Mouse (Mus musculus) forebrain, embryonic 15.5 days (tissue): Measurements from ENCODE around the gene Cfap43. TPM values are rescaled to one million over a fixed set of nuclear protein-coding genes. Genes with fewer than 3 reads are reported as not detected.

Experiments used
- ATAC-seq: fragments of 200-750 bp; cut with Nextera tagmentation; replicated peaks from 2 replicates; pipeline ENCODE4 v1.8.0; 2017; ENCODE audit warnings: mild to moderate bottlenecking, moderate TSS enrichment, moderate library complexity
- H3K27ac ChIP-seq: fragments of 300-500 bp; sonication (generic); replicated peaks from 2 replicates; pipeline ENCODE4 v1.5.1; 2015; ENCODE audit warnings: mild to moderate bottlenecking, inconsistent platforms
- H3K27me3 ChIP-seq: fragments of 300-500 bp; sonication (generic); 2 replicates; pipeline ENCODE4 v1.6.1; 2015; ENCODE audit warnings: inconsistent platforms
- H3K36me3 ChIP-seq: fragments of 300-500 bp; sonication (generic); 2 replicates; pipeline ENCODE4 v1.6.1; 2015; ENCODE audit warnings: mild to moderate bottlenecking, inconsistent platforms
- H3K4me1 ChIP-seq: fragments of 300-500 bp; sonication (generic); 2 replicates; pipeline ENCODE4 v1.6.1; 2015; ENCODE audit warnings: inconsistent platforms
- H3K4me2 ChIP-seq: fragments of 300-500 bp; sonication (generic); replicated peaks from 2 replicates; pipeline ENCODE4 v1.6.1; 2015; ENCODE audit warnings: mild to moderate bottlenecking, inconsistent platforms
- H3K4me3 ChIP-seq: fragments of 300-500 bp; sonication (generic); 2 replicates; pipeline ENCODE4 v1.5.1; 2015; ENCODE audit warnings: mild to moderate bottlenecking, inconsistent platforms
- H3K9ac ChIP-seq: fragments of 300-500 bp; sonication (generic); replicated peaks from 2 replicates; pipeline ENCODE4 v1.6.1; 2015; ENCODE audit warnings: mild to moderate bottlenecking, inconsistent platforms
- H3K9me3 ChIP-seq: fragments of 300-500 bp; sonication (generic); 2 replicates; pipeline ENCODE4 v1.6.1; 2016; ENCODE audit warnings: inconsistent platforms
- WGBS: fragments of 180-500 bp; shearing (Covaris S2); methylation state at CpG from one replicate; pipeline ENCODE4 v1.1.7; 2015; ENCODE audit warnings: mixed read lengths; 5-methylcytosine and 5-hydroxymethylcytosine counted together
- polyA plus RNA-seq: library from polyadenylated mRNA; unstranded; fragments of >200 nt; fragmentation: Nextera tagmentation; extraction: Ambion mirVana; gene quantifications from 2 replicates; pipeline ENCODE4 v1.2.1, GENCODE M21; 2015

Cfap43 gene
- polyA plus RNA-seq, 1 experiment from 2014 or later: 2.6 TPM

DNA sequence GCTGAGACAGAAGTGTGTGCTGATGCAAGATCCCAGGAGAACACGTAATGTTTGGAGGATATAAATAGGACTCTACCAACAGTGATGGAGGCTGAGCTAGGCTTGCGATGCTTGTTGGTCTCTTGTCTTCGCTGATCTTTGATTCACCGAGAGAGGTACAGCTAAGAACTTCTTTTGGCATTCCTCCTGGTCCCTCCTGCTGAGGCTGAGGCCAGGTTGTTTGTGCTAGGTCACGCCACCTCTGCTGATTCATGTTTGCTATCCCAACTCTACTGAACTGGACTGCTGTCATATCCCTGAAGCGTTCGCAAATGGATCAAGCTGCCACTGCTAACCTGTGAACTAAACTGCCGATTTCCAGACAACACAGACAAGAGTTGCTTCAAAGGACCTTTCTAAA is 15.1 kb upstream of the Cfap43 start:
- Histone ChIP-seq H3K27ac (no peak overlapping the region), H3K9ac (no peak overlapping the region), H3K27me3 (peaks cover 7% of the 10 kb centered on the region; the same call in 1 of the 2 replicates), H3K4me3 (no peak overlapping the region), H3K4me2 (no peak overlapping the region), H3K36me3 (no peaks in the 10 kb centered on the region), H3K9me3 (no peaks in the 10 kb centered on the region), H3K4me1 (peaks cover 16% of the 10 kb centered on the region)
- 92% methylated on average over 8 of the region's 8 CpGs for WGBS
- ATAC-seq: no peak

DNA sequence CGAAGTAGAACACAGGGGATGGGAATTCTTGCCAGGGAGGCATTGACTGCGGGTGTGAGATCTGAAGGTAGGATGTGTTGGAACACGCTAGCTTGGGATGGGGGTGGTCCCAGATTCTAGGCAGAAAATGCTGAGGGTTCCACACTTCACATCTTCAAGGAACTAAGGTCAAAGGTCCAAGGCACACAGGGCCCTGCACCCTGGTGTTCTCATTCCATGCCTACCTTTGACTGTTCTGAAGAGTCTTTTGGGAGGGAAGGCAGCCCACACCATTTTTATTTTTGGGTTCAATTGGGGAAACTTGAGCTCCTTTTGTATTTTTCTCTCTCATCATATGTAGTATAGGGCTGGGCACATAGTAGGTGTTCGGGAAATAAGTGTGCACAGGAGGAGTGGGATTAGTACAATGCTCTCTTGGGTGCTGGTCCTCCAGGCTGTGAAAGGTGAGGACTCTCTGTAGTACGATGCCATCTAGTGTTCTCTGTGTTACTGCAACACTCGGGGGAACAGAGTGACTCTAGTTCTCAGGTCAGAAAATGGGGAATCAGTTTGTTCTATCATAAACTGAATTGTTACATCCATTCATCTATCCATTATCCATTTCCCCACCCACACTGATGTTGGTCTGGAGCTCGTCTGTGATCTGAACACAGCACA is 13.0 kb upstream of the Cfap43 start:
- ATAC-seq: peak; percentile 82

DNA sequence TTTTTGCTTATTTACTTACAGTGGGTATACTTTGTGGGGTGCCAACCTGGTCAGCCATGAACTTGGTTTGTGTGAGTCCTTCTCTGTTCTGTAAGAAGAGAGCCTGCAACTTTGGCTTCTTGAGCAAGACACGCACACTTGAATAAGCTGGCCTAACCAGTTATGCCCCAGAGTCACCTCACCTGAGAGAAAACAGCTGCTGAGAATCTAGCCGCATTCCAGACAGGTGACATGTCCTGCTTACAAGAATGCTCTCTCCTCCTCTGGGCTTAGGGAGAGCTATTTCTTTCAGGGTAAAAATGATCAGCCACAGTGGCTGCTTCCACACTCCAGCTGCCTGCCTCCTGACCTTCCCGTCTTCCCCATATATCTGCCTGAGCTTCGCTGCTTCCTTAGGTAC is 10.0 kb upstream of the Cfap43 start:
- Histone ChIP-seq H3K27me3 (no peaks in the 10 kb centered on the region), H3K4me1 (no peaks in the 10 kb centered on the region), H3K9me3 (no peaks in the 10 kb centered on the region; the same call in 1 of the 2 replicates), H3K9ac (no peak overlapping the region), H3K36me3 (no peaks in the 10 kb centered on the region), H3K27ac (no peak overlapping the region), H3K4me2 (no peak overlapping the region), H3K4me3 (no peak overlapping the region)
- ATAC-seq: no peak
- WGBS: 95% methylated on average over 4 of the region's 4 CpGs

More for the DNA sequence above, 13.0 kb upstream of the Cfap43 start:
- Histone ChIP-seq H3K36me3 (no peaks in the 10 kb centered on the region), H3K4me3 (no peak overlapping the region), H3K9me3 (no peaks in the 10 kb centered on the region), H3K4me1 (peaks cover 4% of the 10 kb centered on the region), H3K4me2 (no peak overlapping the region), H3K27me3 (no peaks in the 10 kb centered on the region), H3K27ac (no peak overlapping the region), H3K9ac (no peak overlapping the region)
- 43% methylated on average over 7 of the region's 7 CpGs for WGBS

DNA sequence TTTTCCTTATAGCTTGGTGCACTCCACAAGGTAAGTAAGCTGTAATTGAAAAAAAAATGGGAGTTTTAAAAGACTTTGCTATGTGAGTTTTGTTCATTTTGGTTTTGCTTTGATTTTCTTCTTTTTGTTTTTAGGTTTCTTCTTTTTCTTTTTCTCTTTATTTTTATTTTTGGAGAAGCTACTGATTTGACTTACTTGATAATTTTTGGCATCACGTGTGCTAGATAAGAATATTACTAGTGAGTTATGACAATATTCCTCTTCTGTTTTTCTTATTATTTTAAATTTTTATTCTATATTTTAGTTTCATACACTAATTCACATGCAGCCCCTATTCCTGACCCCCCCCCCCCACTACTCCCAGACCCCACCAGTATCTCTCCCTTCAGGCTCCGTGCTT is 7.9 kb upstream of the Cfap43 start:
- no peak for ATAC-seq
- no peak overlapping the region for H3K4me3 ChIP-seq
- H3K27me3 ChIP-seq: no peaks in the 10 kb centered on the region
- no peaks in the 10 kb centered on the region for H3K36me3 ChIP-seq
- WGBS: 95% methylated on average over 2 of the region's 2 CpGs
- H3K4me2 ChIP-seq: no peak overlapping the region
- no peaks in the 10 kb centered on the region for H3K4me1 ChIP-seq
- H3K27ac ChIP-seq: no peak overlapping the region
- H3K9ac ChIP-seq: no peak overlapping the region
- H3K9me3 ChIP-seq: no peaks in the 10 kb centered on the region; the same call in 1 of the 2 replicates

DNA sequence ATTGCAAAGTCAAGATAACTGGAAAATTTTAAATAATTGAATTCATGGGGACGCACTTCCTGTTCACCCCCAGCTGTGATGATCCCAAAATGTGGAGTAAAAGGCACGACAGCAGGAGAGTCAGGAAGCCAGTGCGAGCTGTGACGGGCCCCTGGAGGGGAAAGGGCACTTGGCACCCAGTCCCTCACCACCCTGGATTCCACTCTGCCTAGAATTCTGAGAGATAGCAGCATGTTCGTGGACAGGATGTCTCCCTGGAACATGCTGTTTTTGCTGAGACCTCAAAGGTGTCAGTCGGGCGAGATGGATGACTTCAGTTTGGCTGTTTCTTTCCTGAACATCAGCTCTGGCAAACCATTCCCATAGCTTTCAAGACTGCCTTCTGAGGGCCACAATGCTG is 6.7 kb upstream of the Cfap43 start:
- Histone ChIP-seq H3K27me3 (no peaks in the 10 kb centered on the region), H3K9ac (no peak overlapping the region), H3K4me2 (no peak overlapping the region), H3K4me3 (no peak overlapping the region), H3K36me3 (no peaks in the 10 kb centered on the region), H3K27ac (no peak overlapping the region), H3K4me1 (no peaks in the 10 kb centered on the region), H3K9me3 (no peaks in the 10 kb centered on the region; the same call in 1 of the 2 replicates)
- WGBS: 81% methylated on average over 7 of the region's 7 CpGs
- no peak for ATAC-seq

DNA sequence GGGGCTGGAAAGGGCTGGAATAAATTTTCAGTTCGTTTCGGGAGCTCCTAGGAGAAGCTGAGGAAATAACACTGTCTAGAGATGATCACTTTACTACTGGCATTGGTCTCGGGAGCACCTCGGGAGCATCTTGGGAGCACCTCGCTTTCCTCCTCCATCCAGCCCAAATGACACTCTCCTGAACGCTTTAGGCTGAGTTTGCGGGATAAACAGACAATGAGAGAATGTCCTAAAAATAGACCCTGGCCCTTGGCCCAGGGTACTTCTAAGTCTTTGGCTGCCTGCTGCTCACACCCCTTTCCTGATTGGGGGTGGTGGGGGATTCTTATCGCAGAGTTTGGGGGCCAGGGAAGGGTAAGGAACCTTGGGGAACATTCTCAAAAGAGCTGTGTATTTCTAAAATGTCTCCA is 884 bp upstream of the Cfap43 start:
- Histone ChIP-seq H3K27ac (peak overlapping the region; percentile 82), H3K9me3 (no peaks in the 10 kb centered on the region), H3K4me1 (peaks cover 32% of the 10 kb centered on the region), H3K4me3 (peak overlapping the region; percentile 72), H3K9ac (peak overlapping the region; percentile 63; the same call in 1 of the 2 replicates), H3K4me2 (peak overlapping the region; percentile 73), H3K27me3 (no peaks in the 10 kb centered on the region), H3K36me3 (no peaks in the 10 kb centered on the region)
- ATAC-seq: peak; percentile 18
- 2% methylated on average over 8 of the region's 8 CpGs for WGBS

DNA sequence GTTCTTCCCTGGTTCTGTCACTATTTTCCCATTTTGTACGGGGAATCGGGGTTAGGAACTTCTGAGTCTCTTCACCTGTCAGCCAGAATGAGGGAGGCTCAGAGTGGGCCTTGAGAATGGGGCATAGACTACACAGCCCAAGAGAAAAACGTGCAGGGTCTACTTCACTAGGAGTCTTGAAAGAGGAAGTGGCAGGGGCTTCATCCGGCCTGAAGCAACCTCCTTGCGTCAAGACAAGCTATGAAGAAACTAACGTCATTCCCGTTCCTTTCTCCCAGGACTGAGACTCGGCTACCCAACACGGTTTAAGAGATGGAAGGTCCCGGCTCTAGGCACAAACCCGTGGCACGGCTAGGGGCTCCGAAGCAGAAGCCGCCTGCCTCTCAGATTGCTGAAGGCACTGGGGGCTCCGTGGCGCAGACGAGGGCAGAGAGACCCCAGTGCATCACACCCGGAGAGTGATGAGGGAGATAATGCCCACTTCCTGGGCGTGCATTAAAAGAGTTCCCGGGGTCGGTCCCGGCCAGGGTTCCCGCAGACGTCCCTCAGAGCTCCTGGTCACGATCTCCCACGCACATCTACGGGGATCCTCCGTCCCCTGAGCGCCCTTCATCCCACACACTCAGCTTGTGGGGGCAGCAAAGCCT is 509 bp downstream of the Cfap43 start:
- under 1% methylated on average over 29 of the region's 29 CpGs for WGBS
- peak overlapping the region; percentile 63 for H3K9ac ChIP-seq
- H3K9me3 ChIP-seq: no peaks in the 10 kb centered on the region
- peak overlapping the region; percentile 82 for H3K27ac ChIP-seq
- H3K4me2 ChIP-seq: peak overlapping the region; percentile 73
- H3K4me3 ChIP-seq: peak overlapping the region; percentile 72
- no peaks in the 10 kb centered on the region for H3K36me3 ChIP-seq
- no peaks in the 10 kb centered on the region for H3K27me3 ChIP-seq
- peak; percentile 45 for ATAC-seq
- H3K4me1 ChIP-seq: peaks cover 32% of the 10 kb centered on the region

DNA sequence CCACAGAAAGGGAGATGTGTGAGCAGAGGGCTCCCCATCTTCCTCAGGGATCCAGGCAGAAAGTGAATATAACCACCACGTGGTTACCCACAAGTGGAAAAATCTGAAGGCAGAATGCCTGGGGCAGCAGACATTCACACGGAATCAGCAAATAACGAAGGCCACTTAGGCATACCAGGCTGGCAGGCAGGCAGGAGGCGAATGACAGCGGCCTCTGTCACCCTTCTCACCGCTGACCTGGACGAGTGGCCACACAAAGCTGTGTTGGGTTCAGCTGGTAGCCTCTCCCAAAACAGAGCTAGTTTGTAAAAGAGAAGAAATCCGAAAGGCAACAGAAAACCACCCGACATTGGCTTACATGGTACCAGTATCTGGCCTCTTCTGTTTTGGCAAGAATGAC is 1.1 kb downstream of the Cfap43 start:
- WGBS: 3% methylated on average over 9 of the region's 9 CpGs
- Histone ChIP-seq H3K4me2 (peak overlapping the region; percentile 73), H3K27me3 (no peaks in the 10 kb centered on the region), H3K27ac (no peak overlapping the region), H3K36me3 (no peaks in the 10 kb centered on the region), H3K9me3 (no peaks in the 10 kb centered on the region), H3K4me3 (peak overlapping the region; percentile 72), H3K9ac (peak overlapping the region; percentile 63), H3K4me1 (peaks cover 32% of the 10 kb centered on the region)
- ATAC-seq: no peak

DNA sequence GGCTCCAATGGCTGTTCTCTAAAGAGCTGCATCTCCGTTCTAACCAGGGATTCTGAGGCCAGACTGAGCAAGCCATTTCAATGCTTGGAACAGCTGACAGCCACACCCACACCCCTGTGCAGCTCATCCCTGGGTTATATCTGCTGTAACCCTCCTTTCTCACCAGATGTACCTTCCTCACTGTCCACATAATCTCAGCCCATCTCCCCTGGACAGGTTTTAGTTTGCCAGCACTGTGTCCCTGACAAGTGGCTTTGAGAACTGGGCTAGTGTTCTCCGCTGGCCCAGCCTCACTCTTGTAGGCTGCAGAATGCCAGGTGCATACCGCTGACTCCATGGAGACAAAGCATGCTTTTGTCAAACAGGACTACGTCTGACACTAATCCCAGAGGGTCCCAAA is 1.7 kb downstream of the Cfap43 start:
- Histone ChIP-seq H3K4me3 (peak overlapping the region; percentile 72), H3K9ac (peak overlapping the region; percentile 63; the same call in 1 of the 2 replicates)

DNA sequence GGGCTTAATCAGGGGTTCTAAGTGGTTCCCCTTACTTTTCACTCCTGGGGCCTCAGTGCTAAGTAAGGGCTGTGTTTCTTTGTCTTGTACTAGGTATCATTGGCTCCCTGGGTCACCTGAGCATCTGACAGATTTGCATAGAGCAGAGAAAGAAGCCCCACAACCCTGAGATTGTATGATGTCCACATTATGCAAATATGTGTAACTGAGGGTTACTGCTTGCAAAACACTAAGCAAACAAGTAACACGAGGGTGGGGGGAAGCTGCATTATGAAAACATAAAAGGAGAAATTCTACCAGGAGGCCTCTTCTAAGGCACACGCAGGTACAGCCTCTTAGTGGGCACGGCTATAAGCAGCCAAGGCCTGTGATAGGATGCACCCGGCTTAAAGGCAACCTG is 3.8 kb downstream of the Cfap43 start:
- Histone ChIP-seq H3K4me3 (no peak overlapping the region), H3K27me3 (no peaks in the 10 kb centered on the region), H3K4me1 (peaks cover 34% of the 10 kb centered on the region), H3K27ac (no peak overlapping the region), H3K9me3 (no peaks in the 10 kb centered on the region), H3K9ac (no peak overlapping the region), H3K4me2 (no peak overlapping the region), H3K36me3 (no peaks in the 10 kb centered on the region)
- no peak for ATAC-seq
- WGBS: 75% methylated on average over 4 of the region's 4 CpGs

More for the DNA sequence above, 1.7 kb downstream of the Cfap43 start:
- 3% methylated on average over 4 of the region's 4 CpGs for WGBS
- Histone ChIP-seq H3K27me3 (no peaks in the 10 kb centered on the region), H3K36me3 (no peaks in the 10 kb centered on the region), H3K9me3 (no peaks in the 10 kb centered on the region), H3K27ac (no peak overlapping the region), H3K4me2 (peak overlapping the region; percentile 73), H3K4me1 (peaks cover 32% of the 10 kb centered on the region)
- no peak for ATAC-seq

DNA sequence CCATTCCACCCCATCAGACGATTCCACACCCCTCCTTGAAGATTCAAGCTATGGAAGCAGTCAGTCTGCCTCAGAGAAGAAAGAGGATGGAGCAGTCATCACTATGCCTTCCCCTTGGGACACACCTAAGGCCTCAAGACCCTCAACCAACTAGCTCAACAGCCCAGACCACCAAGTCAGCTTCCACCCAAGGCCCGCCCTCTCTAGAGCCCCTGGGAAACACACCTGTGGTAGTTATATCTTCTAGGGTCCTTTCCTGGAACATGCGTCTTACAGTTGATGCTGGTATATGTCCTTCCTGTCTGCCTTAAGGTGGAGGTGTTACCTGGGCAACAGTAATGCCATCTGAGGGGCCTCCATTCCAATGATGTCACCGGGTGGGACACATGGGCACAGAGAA is 4.9 kb downstream of the Cfap43 start:
- no peak overlapping the region for H3K27ac ChIP-seq
- peaks cover 37% of the 10 kb centered on the region for H3K4me1 ChIP-seq
- H3K9me3 ChIP-seq: no peaks in the 10 kb centered on the region
- no peak for ATAC-seq
- no peak overlapping the region for H3K9ac ChIP-seq
- no peak overlapping the region for H3K4me3 ChIP-seq
- H3K4me2 ChIP-seq: no peak overlapping the region
- no peaks in the 10 kb centered on the region for H3K36me3 ChIP-seq
- 91% methylated on average over 4 of the region's 4 CpGs for WGBS
- no peaks in the 10 kb centered on the region for H3K27me3 ChIP-seq

DNA sequence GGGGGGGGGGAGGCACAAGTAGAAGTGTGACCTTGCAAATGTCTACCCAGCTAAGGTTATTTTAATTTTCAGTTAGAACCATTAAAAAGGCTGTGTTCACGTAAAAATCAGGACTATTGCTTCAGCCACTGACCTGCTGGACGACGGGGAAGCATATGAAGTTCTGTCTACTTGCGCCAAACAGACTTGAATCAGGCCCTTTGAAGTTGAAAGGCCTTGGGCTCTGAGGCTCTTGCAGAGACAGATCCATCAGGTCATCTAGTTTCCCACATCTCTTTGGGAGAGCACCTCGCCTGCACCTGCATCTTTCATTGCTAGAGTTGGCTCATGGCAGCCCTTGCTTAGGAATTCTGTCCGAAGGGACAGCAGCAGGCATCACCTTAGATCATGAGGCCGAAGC is 5.7 kb downstream of the Cfap43 start:
- H3K4me2 ChIP-seq: no peak overlapping the region
- WGBS: 90% methylated on average over 7 of the region's 7 CpGs
- ATAC-seq: no peak
- H3K4me3 ChIP-seq: no peak overlapping the region
- H3K9me3 ChIP-seq: no peaks in the 10 kb centered on the region
- peaks cover 42% of the 10 kb centered on the region for H3K4me1 ChIP-seq
- no peaks in the 10 kb centered on the region for H3K27me3 ChIP-seq
- no peaks in the 10 kb centered on the region for H3K36me3 ChIP-seq
- H3K9ac ChIP-seq: no peak overlapping the region
- no peak overlapping the region for H3K27ac ChIP-seq
